Mouse (Mus musculus): ENCODE results near the gene 1700003E16Rik.

1700003E16Rik gene

GRCm38 (mm10) chr6:83120930-83121862 is 35.0 kb upstream of the 1700003E16Rik start, which contains the start of gene Wbp1:
Gene Wbp1, minus strand, starts transcription at chr6:83121559.
- ChIA-PET CTCF (interaction anchor here (0.6 to 2.1 kb wide), 26 partner anchors 11 to 894 kb away, joined by 3 to 15 read pairs (median 5); partner anchors contain the start of genes Ccdc142 (in 3 of the 4), Gm42688 (in 3 of the 4), 1700003E16Rik (in 1 of the 4) and Dctn1 (in 1 of the 4)), POLR2A (interaction anchor here (0.5 to 8.8 kb wide), 87 partner anchors 9 to 626 kb away, joined by 3 to 75 read pairs (median 5); partner anchors contain the start of genes Rtkn (in 4 of the 4), 1700003E16Rik (in 3 of the 4), Ccdc142 (in 3 of the 4) and Gm42688 (in 3 of the 4))

DNA sequence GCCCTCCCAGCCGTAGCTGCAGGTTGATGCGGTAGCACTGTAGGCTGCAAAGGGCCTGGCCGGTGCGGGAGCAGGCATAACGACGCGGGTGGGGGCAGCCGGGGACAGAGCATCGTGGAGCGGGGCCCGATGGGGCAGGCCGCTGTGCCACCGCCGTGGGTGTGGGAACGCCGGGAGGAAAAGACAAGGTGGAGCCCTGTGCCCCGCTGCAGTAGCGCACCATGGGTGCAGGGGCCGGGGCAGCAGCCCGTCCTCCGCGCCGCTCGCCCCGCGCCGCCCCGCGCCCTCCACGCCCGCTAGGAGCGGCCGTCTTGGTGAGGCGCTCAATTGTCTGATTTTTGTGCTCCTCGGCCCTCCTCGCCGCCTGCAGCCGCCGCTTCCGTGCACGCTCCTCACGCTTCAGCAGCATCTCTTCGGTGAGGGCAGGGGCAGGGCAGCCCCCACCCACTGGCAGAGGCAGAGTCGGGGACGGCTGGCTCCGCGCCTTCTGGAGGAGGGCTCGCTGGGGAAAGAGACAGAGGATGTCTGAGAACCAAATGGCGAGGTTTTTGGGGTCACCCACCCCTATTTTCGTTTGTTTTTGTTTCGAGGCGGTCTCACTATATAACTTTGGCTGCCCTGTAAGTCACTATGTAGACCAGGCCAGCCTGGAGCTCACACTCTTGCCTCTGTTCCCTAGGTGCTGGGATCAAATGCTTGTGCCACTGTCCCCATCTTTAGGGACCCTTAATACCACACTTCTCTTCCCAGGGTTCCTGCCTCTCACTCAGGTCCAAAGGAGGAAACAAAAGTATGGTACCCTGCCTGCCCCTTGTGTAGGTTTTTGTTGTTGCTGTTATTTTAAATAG is 34.1 kb upstream of the 1700003E16Rik start:
- CTCF ChIA-PET, result interaction anchor here (0.8 to 2.1 kb wide), 21 partner anchors 13 to 157 kb away, joined by 3 to 15 read pairs (median 5); partner anchors contain the start of genes Ccdc142 (in 2 of the 4), Gm42688 (in 2 of the 4), 1700003E16Rik (in 1 of the 4) and Dctn1 (in 1 of the 4)
- POLR2A ChIA-PET, result interaction anchor here (0.6 to 8.8 kb wide), 77 partner anchors 9 to 433 kb away, joined by 3 to 75 read pairs (median 5); partner anchors contain the start of genes Rtkn (in 4 of the 4), Ccdc142 (in 3 of the 4), Gm42688 (in 3 of the 4) and Mob1a (in 3 of the 4)

- CTCF ChIA-PET, result interaction anchor here in 1 of 4 experiments (0.9 to 1.4 kb wide), 3 partner anchors 12 to 40 kb away, joined by 3 to 4 read pairs (median 3); partner anchors contain the start of genes Ccdc142, Gm42688 and Rtkn
- POLR2A ChIA-PET, result interaction anchor here in 2 of 4 experiments (0.8 to 8.8 kb wide), 13 partner anchors 10 to 52 kb away, joined by 3 to 75 read pairs (median 11); partner anchors contain the start of genes Ccdc142 (in 2 of the 2), Gm42688 (in 2 of the 2), Rtkn (in 2 of the 2) and Mrpl53 (in 1 of the 2)
Observed at GRCm38 (mm10) chr6:83122961-83123360, 33.2 kb upstream of the 1700003E16Rik start.

GRCm38 (mm10) chr6:83124851-83125312 is 31.3 kb upstream of the 1700003E16Rik start:
- POLR2A ChIA-PET, result interaction anchor here (0.8 to 8.8 kb wide), 26 partner anchors 9 to 201 kb away, joined by 3 to 75 read pairs (median 4); partner anchors contain the start of genes Rtkn (in 3 of the 4), Mrpl53 (in 2 of the 4), Ccdc142 (in 1 of the 4) and Gm42688 (in 1 of the 4)
- CTCF ChIA-PET, result interaction anchor here in 2 of 4 experiments (1.1 to 1.4 kb wide), 5 partner anchors 18 to 154 kb away, joined by 3 to 4 read pairs (median 3); partner anchors contain the start of genes Ccdc142 (in 1 of the 2) and Gm42688 (in 1 of the 2)

GRCm38 (mm10) chr6:83125331-83125730 is 30.9 kb upstream of the 1700003E16Rik start, which contains the start of gene Ino80b:
Gene Ino80b, minus strand, starts transcription at chr6:83125431.
- ChIA-PET POLR2A (interaction anchor here (0.6 to 8.8 kb wide), 29 partner anchors 9 to 579 kb away, joined by 3 to 75 read pairs (median 4); partner anchors contain the start of genes Rtkn (in 3 of the 4), Ccdc142 (in 1 of the 4), Gm42688 (in 1 of the 4) and Mob1a (in 1 of the 4)), CTCF (interaction anchor here (0.6 to 2.4 kb wide), 8 partner anchors 10 to 670 kb away, joined by 3 to 8 read pairs (median 4); partner anchors contain the start of genes Ccdc142 (in 1 of the 4), Gm42688 (in 1 of the 4) and Rtkn (in 1 of the 4))

GRCm38 (mm10) chr6:83127419-83127818 is 28.8 kb upstream of the 1700003E16Rik start:
- POLR2A ChIA-PET, result interaction anchor here in 2 of 4 experiments (0.8 to 2.2 kb wide), 9 partner anchors 9 to 413 kb away, joined by 3 to 13 read pairs (median 3); partner anchors contain the start of genes Dctn1 (in 1 of the 2) and Rtkn (in 1 of the 2)
- CTCF ChIA-PET, result interaction anchor here (0.6 to 2.4 kb wide), 21 partner anchors 8 to 441 kb away, joined by 3 to 8 read pairs (median 4); partner anchors contain the start of genes 1700003E16Rik (in 2 of the 4), Dctn1 (in 2 of the 4), Wdr54 (in 2 of the 4) and Rtkn (in 1 of the 4)

DNA sequence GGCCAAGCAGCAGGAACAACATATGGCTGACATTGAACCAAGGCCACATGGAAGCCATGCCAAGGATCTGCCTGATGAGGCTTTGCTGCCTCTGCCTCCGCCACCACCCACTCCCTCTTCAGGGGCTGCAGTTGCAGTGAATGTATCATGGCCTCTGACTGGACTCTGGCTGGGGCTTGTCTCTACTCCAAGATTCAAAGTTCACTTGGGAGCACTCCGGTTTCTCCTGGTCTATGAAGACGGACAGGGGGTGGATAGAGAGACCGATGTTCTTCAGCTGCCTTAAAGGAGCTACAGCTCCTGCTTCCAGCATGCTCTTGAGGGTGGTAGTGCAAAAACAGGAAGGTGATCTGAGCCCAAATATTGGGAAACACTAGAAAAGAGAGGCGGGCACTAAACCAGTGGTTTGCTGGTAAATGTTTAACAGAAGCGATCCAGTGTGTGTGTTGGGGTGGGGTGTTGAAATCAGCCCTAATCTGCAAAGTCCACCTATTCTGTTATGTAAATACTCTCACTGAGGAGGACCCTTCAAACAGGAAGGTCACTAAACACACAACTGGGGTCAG is 24.7 kb upstream of the 1700003E16Rik start:
- CTCF ChIA-PET, result interaction anchor here in 1 of 4 experiments (1.2 kb wide), 1 partner anchor 10 kb away, joined by 14 read pairs; no protein-coding TSS in a partner anchor
- POLR2A ChIA-PET, result interaction anchor here in 2 of 4 experiments (0.6 to 8.4 kb wide), 7 partner anchors 10 to 94 kb away, joined by 3 to 75 read pairs (median 3); partner anchors contain the start of gene Wbp1 (in 2 of the 2)

- ChIA-PET POLR2A (interaction anchor here in 3 of 4 experiments (0.6 to 8.4 kb wide), 16 partner anchors 10 to 185 kb away, joined by 3 to 75 read pairs (median 3); partner anchors contain the start of genes Wbp1 (in 2 of the 3), 1700003E16Rik (in 1 of the 3), Ccdc142 (in 1 of the 3) and Gm42688 (in 1 of the 3)), CTCF (interaction anchor here (0.6 to 1.2 kb wide), 9 partner anchors 9 to 467 kb away, joined by 3 to 14 read pairs (median 5); partner anchors contain the start of genes Mob1a (in 1 of the 4), Mthfd2 (in 1 of the 4) and Wbp1 (in 1 of the 4))
Observed at GRCm38 (mm10) chr6:83132176-83132919, 23.9 kb upstream of the 1700003E16Rik start.

- POLR2A ChIA-PET, result interaction anchor here in 2 of 4 experiments (0.5 to 8.4 kb wide), 7 partner anchors 8 to 183 kb away, joined by 3 to 75 read pairs (median 4); partner anchors contain the start of gene Wbp1 (in 2 of the 2)
- CTCF ChIA-PET, result interaction anchor here in 1 of 4 experiments (1.0 kb wide), 1 partner anchor 25 kb away, joined by 7 read pairs; no protein-coding TSS in a partner anchor
Observed at GRCm38 (mm10) chr6:83134226-83134625, 22.0 kb upstream of the 1700003E16Rik start.

DNA sequence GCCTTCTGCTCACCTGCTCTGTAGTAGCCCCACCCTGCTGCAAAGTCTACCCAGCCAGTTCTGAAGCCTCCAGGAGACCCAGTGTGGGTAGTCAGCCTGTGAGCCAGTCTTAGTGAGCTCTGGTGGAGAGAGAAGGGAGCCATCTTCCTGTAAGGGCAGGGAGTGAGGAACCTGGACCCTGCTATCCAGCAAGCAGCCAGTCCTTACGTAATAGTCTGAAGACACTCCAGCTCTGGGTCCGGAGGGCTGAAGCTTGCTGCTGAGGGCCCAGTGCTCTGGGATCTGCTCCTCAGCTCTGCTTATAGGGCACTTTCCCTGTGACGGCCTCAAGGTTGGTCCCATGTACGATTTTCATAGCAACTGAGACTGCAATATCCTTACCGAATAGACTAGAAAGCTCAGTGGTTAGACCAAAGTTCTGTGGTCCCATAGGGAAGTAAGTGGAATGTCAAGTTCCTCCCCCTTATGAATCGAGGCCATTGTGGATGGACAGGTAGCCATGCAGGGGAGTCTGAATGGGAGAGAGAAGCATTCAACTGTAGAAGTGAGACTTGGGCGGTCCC is 21.2 kb upstream of the 1700003E16Rik start, which contains the start of gene Rtkn:
Gene Rtkn, plus strand, starts transcription at position 513 of the 563 bp plus-strand sequence.
- POLR2A ChIA-PET, result interaction anchor here (0.5 to 8.4 kb wide), 28 partner anchors 9 to 182 kb away, joined by 3 to 75 read pairs (median 4); partner anchors contain the start of genes Wbp1 (in 4 of the 4), Ccdc142 (in 1 of the 4), Dok1 (in 1 of the 4) and Gm42688 (in 1 of the 4)
- CTCF ChIA-PET, result interaction anchor here in 3 of 4 experiments (0.5 to 1.4 kb wide), 11 partner anchors 9 to 144 kb away, joined by 3 to 8 read pairs (median 4); partner anchors contain the start of genes Ccdc142 (in 1 of the 3), Gm42688 (in 1 of the 3) and Ino80b (in 1 of the 3)

- POLR2A ChIA-PET, result interaction anchor here (0.6 to 8.4 kb wide), 29 partner anchors 9 to 144 kb away, joined by 3 to 75 read pairs (median 3); partner anchors contain the start of genes Wbp1 (in 4 of the 4), Ccdc142 (in 1 of the 4), Dok1 (in 1 of the 4) and Gm42688 (in 1 of the 4)
Observed at GRCm38 (mm10) chr6:83135571-83136161, 20.5 kb upstream of the 1700003E16Rik start.

DNA sequence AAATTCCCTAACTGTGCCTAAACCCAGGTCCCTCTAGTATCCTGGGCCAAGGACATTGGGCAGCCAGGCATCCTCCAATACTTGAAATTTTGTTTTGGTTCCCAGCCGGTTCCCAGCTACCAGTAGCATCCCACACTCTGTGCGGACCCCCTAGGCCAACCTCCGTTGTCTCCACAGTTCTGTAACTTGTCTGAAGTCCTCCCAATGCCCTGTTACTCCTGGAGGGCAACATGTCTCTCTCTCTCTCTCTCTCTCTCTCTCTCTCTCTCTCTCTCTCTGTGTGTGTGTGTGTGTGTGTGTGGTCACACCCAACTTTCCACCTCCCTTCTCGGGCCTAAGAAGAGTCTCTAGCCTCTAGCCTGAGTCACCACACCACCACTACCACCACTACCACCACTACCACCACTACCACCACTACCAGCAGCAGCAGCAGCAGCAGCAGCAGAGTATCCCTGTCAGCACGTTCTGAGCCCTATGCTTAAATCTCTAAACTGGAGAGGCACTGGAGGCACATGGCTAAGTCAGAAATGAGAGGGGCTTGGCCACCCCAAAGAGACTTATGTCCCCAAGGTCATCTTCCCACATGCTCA is 19.8 kb upstream of the 1700003E16Rik start:
- CTCF ChIA-PET, result interaction anchor here in 1 of 4 experiments (1.2 to 2.1 kb wide), 4 partner anchors 10 to 140 kb away, joined by 3 to 8 read pairs (median 6); no protein-coding TSS in a partner anchor
- POLR2A ChIA-PET, result interaction anchor here (0.6 to 8.4 kb wide), 20 partner anchors 9 to 190 kb away, joined by 3 to 75 read pairs (median 4); partner anchors contain the start of genes Wbp1 (in 3 of the 4), Ccdc142 (in 1 of the 4), Dctn1 (in 1 of the 4) and Gm42688 (in 1 of the 4)

More at GRCm38 (mm10) chr6:83135571-83136161, 20.5 kb upstream of the 1700003E16Rik start:
- CTCF ChIA-PET, result interaction anchor here in 3 of 4 experiments (0.5 to 1.4 kb wide), 10 partner anchors 9 to 143 kb away, joined by 3 to 8 read pairs (median 4); partner anchors contain the start of genes Ccdc142 (in 1 of the 3), Gm42688 (in 1 of the 3) and Ino80b (in 1 of the 3)
